Mouse (Mus musculus): ENCODE results near the gene Slc8a1.

GRCm38 (mm10) chr17:81394124-81394523 is 344.1 kb downstream of the Slc8a1 start:
- TF ChIP-seq CTCF (IDR thresholded peaks at IDR 0.05) (no peak), POLR2A (IDR thresholded peaks at IDR 0.05; ENCODE audit: insufficient read depth, low read depth, low read length) (no peak), EP300 (IDR thresholded peaks at IDR 0.05; ENCODE audit: insufficient read depth, low read depth, low read length) (no peak)

All from heart, adult 2 months (tissue).